Mouse (Mus musculus) B cell, adult 62 days (primary cell): Measurements from ENCODE around the gene Olfr1502. TPM values are rescaled to one million over a fixed set of nuclear protein-coding genes. Genes with fewer than 3 reads are reported as not detected.

ENCODE experiments used
- total RNA-seq: library from RNA; stranded (reverse); gene quantifications from 4 replicates; pipeline ENCODE4 v1.2.4, GENCODE M21; 2023

Olfr1502 gene
- not detected in 4 replicates for total RNA-seq

GRCm38 (mm10) chr19:13861495-13861894 is at the start of gene Olfr1502:
Gene Olfr1502, plus strand, starts transcription at chr19:13861795.

DNA sequence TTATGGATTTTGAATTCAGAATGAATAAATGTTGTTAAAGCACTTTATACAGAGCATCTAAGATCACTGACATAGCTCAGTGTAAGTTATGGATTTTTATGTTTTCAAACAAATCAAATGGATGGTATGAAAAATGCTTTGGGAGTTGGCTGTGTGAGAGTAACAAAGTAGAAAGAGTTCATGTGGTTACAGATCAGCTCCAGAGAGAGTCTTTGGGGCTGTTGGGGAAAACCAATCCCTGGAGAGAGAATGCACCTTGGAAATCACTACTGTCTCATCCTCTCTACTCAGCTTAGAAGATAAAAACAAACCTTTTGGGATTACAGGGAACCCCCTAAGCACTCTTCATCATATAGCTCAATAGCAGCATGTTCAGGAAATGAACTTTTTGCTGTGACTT is 42.2 kb upstream of the Olfr1502 start, which contains the start of gene Olfr1499:
Gene Olfr1499, minus strand, starts transcription at position 101 of the 400 bp plus-strand sequence.

GRCm38 (mm10) chr19:13830388-13830787 is 31.2 kb upstream of the Olfr1502 start, which contains the start of gene Olfr1500:
Gene Olfr1500, minus strand, starts transcription at chr19:13830488.

GRCm38 (mm10) chr19:13850592-13850991 is 11.0 kb upstream of the Olfr1502 start, which contains the start of gene Olfr1501:
Gene Olfr1501, minus strand, starts transcription at chr19:13850692.

DNA sequence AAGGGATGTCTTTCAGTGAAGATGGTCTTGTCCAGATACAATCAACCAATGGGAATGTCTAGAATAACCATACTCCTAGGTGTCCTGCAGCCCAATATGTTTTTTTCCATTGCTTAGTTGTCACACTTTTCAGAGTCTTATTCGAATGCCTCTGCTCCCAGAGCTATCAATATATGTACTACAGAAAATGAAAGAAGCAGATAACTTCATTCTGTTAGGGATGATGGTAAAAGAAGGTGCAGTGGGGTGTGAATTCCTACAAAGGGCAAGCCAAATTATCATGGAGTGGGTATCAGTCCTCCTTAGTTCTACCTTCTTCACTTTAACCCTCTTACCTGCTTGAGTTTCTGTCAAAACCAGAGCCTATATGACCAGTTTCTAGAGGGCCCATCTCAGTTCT is 36.2 kb downstream of the Olfr1502 start, which contains the start of gene Olfr1504:
Gene Olfr1504, minus strand, starts transcription at position 101 of the 400 bp plus-strand sequence.

Other genes starting within 250 kb of the Olfr1502 start
- not detected in 4 replicates for gene Olfr1487, start 244.4 kb upstream of the Olfr1502 start, total RNA-seq
- not detected in 4 replicates for gene Olfr1489, start 230.2 kb upstream of the Olfr1502 start, total RNA-seq
- not detected in 4 replicates for gene Olfr1490, start 210.7 kb upstream of the Olfr1502 start, total RNA-seq
- not detected in 4 replicates for gene Olfr1491, start 164.5 kb upstream of the Olfr1502 start, total RNA-seq
- not detected in 4 replicates for gene Olfr1493-ps1, start 138.5 kb upstream of the Olfr1502 start, total RNA-seq
- not detected in 4 replicates for gene Olfr1494, start 122.1 kb upstream of the Olfr1502 start, total RNA-seq
- not detected in 4 replicates for gene Olfr1495, start 97.2 kb upstream of the Olfr1502 start, total RNA-seq
- gene Olfr1496, start 83.9 kb upstream of the Olfr1502 start, total RNA-seq, result not detected in 4 replicates
- gene Olfr1497, start 63.6 kb upstream of the Olfr1502 start, total RNA-seq, result not detected in 4 replicates
- gene Olfr1499, start 42.3 kb upstream of the Olfr1502 start, total RNA-seq, result not detected in 4 replicates
- not detected in 4 replicates for gene Olfr1500, start 31.3 kb upstream of the Olfr1502 start, total RNA-seq
- not detected in 4 replicates for gene Olfr1501, start 11.1 kb upstream of the Olfr1502 start, total RNA-seq
- gene Olfr1504, start 36.1 kb downstream of the Olfr1502 start, total RNA-seq, result not detected in 4 replicates
- not detected in 4 replicates for gene Olfr1505, start 51.7 kb downstream of the Olfr1502 start, total RNA-seq